Mouse (Mus musculus): ENCODE measurements around the gene Ankrd28. TPM values are rescaled to one million over a fixed set of nuclear protein-coding genes. Genes with fewer than 3 reads are reported as not detected.

Ankrd28 gene
- total RNA-seq, 2 experiments from 2014 or later = 23.3 to 28.3 TPM

DNA sequence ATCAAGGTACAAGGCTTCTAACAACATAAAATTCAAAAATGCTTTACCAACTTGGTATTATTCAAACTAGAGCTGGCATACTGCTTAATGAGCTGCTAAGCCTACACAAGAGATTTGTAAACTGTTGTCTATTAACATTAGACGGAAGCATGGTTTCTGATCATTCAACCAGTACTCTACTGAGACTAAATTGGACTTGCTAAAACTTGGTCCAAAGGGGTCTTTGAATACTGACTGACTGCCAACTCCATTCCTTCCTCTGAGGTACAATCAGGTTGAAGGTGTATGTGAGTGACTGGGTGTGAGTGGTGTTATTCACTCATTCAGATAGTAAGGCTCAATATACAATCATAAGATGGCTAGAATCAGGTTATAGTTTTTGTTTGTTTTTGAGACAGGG is 107.7 kb downstream of the Ankrd28 start:
- DNase-seq = no peak
- intact Hi-C loops (cut with DNase I) = no loop called here

DNA sequence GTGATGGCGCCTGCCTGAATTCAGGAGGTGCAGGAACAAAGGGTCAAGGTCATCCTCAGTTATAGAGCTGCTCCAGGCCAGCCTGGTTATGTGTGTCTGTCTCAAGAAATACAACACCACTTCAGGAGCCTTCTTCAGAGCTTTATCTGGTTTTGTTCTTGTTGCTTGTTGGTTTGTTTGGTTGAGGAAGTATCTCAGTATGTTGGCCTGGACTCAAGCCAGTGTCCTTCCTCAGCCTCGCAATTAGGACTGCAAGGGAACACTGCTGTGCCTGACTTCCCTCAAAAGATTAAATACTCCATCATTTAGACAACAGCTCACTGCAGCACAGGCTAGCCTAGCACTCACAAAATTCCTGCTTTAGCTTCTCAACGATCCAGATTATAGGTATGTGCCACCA is 109.2 kb downstream of the Ankrd28 start:
- intact Hi-C loops (cut with DNase I) = no loop called here
- no peak for DNase-seq

- no peak for DNase-seq
- intact Hi-C loops (cut with DNase I) = loop anchor here (5.0 kb wide), 1 partner anchor 39 kb away; no protein-coding TSS in a partner anchor
Measured at GRCm38 (mm10) chr14:31718332-31718731, 112.1 kb downstream of the Ankrd28 start.

- intact Hi-C loops (cut with DNase I) = loop anchor here (5.0 kb wide), 1 partner anchor 40 kb away; no protein-coding TSS in a partner anchor
- DNase-seq = no peak
Measured at GRCm38 (mm10) chr14:31717360-31717759, 113.1 kb downstream of the Ankrd28 start.

DNA sequence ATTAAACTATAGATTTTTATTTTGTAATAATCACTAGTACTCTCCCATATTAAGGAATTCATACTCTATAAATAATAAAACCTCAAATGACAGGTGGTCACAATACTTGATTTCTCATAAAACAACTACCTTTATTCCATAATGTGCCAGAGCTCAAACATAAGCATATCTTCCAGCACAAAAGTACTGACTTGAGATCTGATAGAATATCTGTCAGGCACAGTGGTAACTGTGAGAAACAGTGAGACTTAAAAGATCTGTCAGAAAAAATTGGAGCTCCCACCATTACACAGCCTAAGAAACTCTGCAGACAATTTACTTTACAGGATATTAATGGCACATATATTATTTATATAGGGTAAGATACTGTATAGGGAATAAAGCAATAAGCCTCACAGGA is 114.8 kb downstream of the Ankrd28 start:
- no peak for DNase-seq
- intact Hi-C loops (cut with DNase I) = loop anchor here (5.0 kb wide), 1 partner anchor 42 kb away; no protein-coding TSS in a partner anchor

GRCm38 (mm10) chr14:31709343-31709742 is 121.1 kb downstream of the Ankrd28 start:
- intact Hi-C loops (cut with DNase I) = no loop called here
- no peak for DNase-seq

- intact Hi-C loops (cut with DNase I) = no loop called here
- no peak for DNase-seq
Measured at GRCm38 (mm10) chr14:31700376-31700775, 130.1 kb downstream of the Ankrd28 start.

- DNase-seq = no peak
- intact Hi-C loops (cut with DNase I) = loop anchor here (2.0 kb wide), 1 partner anchor 41 kb away; no protein-coding TSS in a partner anchor
Measured at GRCm38 (mm10) chr14:31697755-31698154, 132.7 kb downstream of the Ankrd28 start.

- intact Hi-C loops (cut with DNase I) = no loop called here
- DNase-seq = no peak
Measured at GRCm38 (mm10) chr14:31697346-31697745, 133.1 kb downstream of the Ankrd28 start.

DNA sequence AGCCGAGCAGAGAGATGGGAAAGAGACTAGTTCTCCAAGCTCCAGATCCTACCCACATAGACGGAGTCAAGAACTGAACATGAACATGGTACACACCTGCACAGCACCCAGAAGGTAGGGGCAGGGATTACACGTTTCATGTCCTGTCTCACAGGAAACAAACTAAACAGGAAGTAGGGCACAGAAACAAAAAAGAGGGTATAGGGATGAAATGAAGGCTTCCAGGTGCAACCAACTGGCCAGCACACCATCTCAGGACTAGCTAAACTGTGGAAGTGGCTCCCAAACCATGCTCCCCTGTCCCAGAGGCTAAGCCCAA is 133.5 kb downstream of the Ankrd28 start:
- intact Hi-C loops (cut with DNase I) = no loop called here
- DNase-seq = no peak

GRCm38 (mm10) chr14:31696206-31696984 is 134.1 kb downstream of the Ankrd28 start:
- DNase-seq = no peak
- intact Hi-C loops (cut with DNase I) = no loop called here

- no peak for DNase-seq
- intact Hi-C loops (cut with DNase I) = no loop called here
Measured at GRCm38 (mm10) chr14:31692536-31692935, 137.9 kb downstream of the Ankrd28 start.

- DNase-seq = no peak
- intact Hi-C loops (cut with DNase I) = no loop called here
Measured at GRCm38 (mm10) chr14:31686231-31686630, 144.2 kb downstream of the Ankrd28 start.

DNA sequence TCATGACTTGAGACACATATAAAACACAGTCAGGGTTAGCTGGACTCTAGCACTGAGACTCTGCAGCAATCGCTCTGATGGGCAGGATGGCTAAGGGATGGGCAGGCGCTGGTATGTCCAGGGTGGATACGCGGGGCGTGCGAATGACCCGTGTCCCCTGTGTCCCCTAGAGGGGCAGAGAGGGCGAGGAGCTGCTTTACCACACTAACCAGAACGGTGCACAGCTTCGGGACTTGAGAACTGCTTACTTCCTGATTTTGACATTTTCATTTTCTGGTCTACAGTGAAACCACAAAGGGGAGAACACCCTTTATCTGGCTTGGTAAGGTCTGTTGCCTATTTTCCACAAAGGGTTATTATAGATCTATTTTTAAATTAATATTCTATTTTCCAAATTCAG is 144.8 kb downstream of the Ankrd28 start:
- intact Hi-C loops (cut with DNase I) = no loop called here
- DNase-seq = no peak

GRCm38 (mm10) chr14:31684343-31685040 is 146.0 kb downstream of the Ankrd28 start:
- intact Hi-C loops (cut with DNase I) = no loop called here
- no peak for DNase-seq

- DNase-seq = no peak
- intact Hi-C loops (cut with DNase I) = no loop called here
Measured at GRCm38 (mm10) chr14:31683610-31684009, 146.8 kb downstream of the Ankrd28 start.

DNA sequence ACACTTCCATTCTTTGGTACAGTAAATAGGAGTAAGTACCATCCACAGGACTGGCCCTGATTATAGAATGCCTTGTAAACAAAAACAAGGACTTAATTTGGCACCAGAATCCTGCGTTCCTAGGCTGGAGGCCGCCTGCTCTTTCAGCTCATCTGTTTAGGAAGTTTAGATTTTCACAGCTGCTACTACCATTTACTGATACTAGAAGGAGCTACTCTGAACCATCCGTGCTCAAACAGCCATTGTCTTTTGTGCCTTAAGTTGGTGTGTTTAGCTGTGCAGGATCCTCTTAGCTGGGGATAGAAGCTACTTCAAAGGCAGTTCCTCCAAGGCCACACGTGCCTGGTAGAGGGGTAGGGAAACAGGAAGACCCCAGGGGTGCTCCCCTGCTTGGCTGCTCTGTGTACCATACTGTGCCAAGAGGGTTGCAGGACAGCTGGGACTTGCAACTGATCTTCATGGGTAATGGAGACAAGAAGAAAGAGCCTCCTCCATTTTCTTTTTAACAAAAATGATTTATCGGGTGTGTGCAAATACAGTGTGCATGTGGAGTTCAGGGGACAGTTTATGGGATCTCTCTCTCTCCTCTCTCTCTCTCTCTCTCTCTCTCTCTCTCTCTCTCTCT is 148.4 kb downstream of the Ankrd28 start:
- no peak for DNase-seq
- intact Hi-C loops (cut with DNase I) = no loop called here

- no peak for DNase-seq
- intact Hi-C loops (cut with DNase I) = no loop called here
Measured at GRCm38 (mm10) chr14:31681291-31681690, 149.2 kb downstream of the Ankrd28 start.

DNA sequence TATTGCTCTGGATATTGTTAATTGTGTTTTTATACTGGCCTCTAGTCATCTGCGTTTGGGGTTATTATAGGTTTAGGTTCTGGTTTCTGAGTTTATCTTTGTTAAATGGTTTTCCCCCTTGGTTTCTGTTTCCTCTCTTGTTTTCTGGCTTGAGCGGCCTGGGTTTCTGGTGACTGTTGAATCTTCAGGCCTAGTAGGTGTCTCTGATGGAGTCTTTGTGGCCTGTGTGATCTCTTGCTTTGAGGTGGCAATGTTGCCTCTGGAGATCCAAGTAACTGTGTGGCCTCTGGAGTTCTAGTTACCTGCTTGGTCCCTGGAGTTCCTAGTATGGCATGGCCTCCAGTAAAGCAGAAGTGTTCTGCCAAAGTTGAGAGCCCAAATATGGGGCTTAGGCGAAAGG is 149.8 kb downstream of the Ankrd28 start:
- intact Hi-C loops (cut with DNase I) = no loop called here
- no peak for DNase-seq

- no peak for DNase-seq
- intact Hi-C loops (cut with DNase I) = no loop called here
Measured at GRCm38 (mm10) chr14:31671635-31672320, 158.7 kb downstream of the Ankrd28 start.

All from heart, postnatal 36 days (tissue).